8 mouse cellular contexts compared by ENCODE assay signal in the genomic region with DNA sequence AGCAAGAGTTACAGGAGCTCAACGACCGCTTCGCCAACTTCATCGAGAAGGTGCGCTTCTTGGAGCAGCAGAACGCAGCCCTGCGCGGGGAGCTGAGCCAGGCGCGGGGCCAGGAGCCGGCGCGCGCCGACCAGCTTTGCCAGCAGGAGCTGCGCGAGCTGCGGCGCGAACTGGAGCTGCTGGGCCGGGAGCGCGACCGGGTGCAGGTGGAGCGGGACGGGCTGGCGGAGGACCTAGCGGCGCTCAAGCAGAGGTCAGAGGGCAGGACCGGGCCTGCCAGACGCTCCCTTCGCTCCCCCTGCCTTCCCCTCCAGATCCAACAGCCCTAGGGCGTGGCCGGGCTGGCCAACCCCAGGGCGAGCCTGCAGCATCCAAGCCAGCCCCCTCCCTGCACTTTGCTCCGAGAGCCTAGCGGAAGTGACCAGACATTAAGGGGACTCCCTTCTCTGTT. TPM values are rescaled to one million over a fixed set of nuclear protein-coding genes. Genes with fewer than 3 reads are reported as not detected.
DNase-seq lines count a peak whose midpoint lies in the region; ATAC-seq lines count a peak whose summit lies in the region.

No protein-coding gene starts in this region.

- peaks cover 4% of the 10 kb centered on the region for H3K4me1 ChIP-seq in embryonic facial prominence, embryonic 11.5 days (ENCODE audit: control insufficient read depth, insufficient read depth, low read length)
- H3K4me1 ChIP-seq in hindbrain, embryonic 13.5 days (replicated peaks): peaks cover 45% of the 10 kb centered on the region
- peaks cover 6% of the 10 kb centered on the region for H3K4me1 ChIP-seq in liver, embryonic 16.5 days (ENCODE audit: control insufficient read depth, low read depth, low read length)
- peaks cover 13% of the 10 kb centered on the region for H3K4me1 ChIP-seq in stomach, embryonic 16.5 days (ENCODE audit: control insufficient read depth, insufficient read depth, low read length)

- H3K36me3 ChIP-seq in embryonic facial prominence, embryonic 11.5 days (replicated peaks; ENCODE audit: control insufficient read depth, insufficient read depth, low read depth, low read length): no peaks in the 10 kb centered on the region
- no peaks in the 10 kb centered on the region for H3K36me3 ChIP-seq in hindbrain, embryonic 13.5 days
- H3K36me3 ChIP-seq in liver, embryonic 16.5 days (ENCODE audit: control insufficient read depth, insufficient read depth): no peaks in the 10 kb centered on the region
- no peaks in the 10 kb centered on the region for H3K36me3 ChIP-seq in stomach, embryonic 16.5 days (ENCODE audit: control insufficient read depth, insufficient read depth, low read length)

- H3K9ac ChIP-seq in embryonic facial prominence, embryonic 11.5 days (replicated peaks; ENCODE audit: low read length): no peak overlapping the region; the same call in 1 of the 2 replicates
- peak overlapping the region; percentile 63 for H3K9ac ChIP-seq in hindbrain, embryonic 13.5 days
- H3K9ac ChIP-seq in liver, embryonic 16.5 days (ENCODE audit: low read depth, low read length): no peak overlapping the region
- peak overlapping the region; percentile 60; the same call in 1 of the 2 replicates for H3K9ac ChIP-seq in stomach, embryonic 16.5 days (ENCODE audit: low read length)

- H3K4me3 ChIP-seq in embryonic facial prominence, embryonic 11.5 days (ENCODE audit: low read depth, low read length): peak overlapping the region; percentile 31
- peak overlapping the region; percentile 42 for H3K4me3 ChIP-seq in hindbrain, embryonic 13.5 days
- peak overlapping the region; percentile 24 for H3K4me3 ChIP-seq in liver, embryonic 16.5 days (ENCODE audit: low read depth, low read length)
- peak overlapping the region; percentile 30 for H3K4me3 ChIP-seq in stomach, embryonic 16.5 days (replicated peaks; ENCODE audit: low read length)

- peak; percentile 18 to 39 for DNase-seq in cerebellum, postnatal 36 days
- no peak for DNase-seq in cerebellum, adult 11 months
- peak; percentile 35 for DNase-seq in CD4-positive helper T cell, adult 2 months (ENCODE audit: low read depth, low spot score)
- peak; percentile 53 for DNase-seq in embryonic facial prominence, embryonic 11.5 days (ENCODE audit: low spot score)
- no peak for DNase-seq in ovary, postnatal 14 days (ENCODE audit: low spot score)

- ATAC-seq in embryonic facial prominence, embryonic 11.5 days (replicated peaks; ENCODE audit: insufficient number of reproducible peaks, low FRiP score, low TSS enrichment, low read depth): 0 out of 2 replicates have a peak, but pooled peaks have one; percentile 16
- no peak for ATAC-seq in hindbrain, embryonic 13.5 days (ENCODE audit: low FRiP score)
- ATAC-seq in liver, embryonic 16.5 days (ENCODE audit: low read depth): peak; percentile 37; the same call in 1 of the 2 replicates
- ATAC-seq in stomach, embryonic 16.5 days (ENCODE audit: insufficient read depth, low FRiP score): peak; percentile 49; the same call in 1 of the 2 replicates

- no peak overlapping the region for H3K27ac ChIP-seq in embryonic facial prominence, embryonic 11.5 days (replicated peaks; ENCODE audit: low read depth, low read length)
- no peak overlapping the region for H3K27ac ChIP-seq in hindbrain, embryonic 13.5 days
- no peak overlapping the region for H3K27ac ChIP-seq in liver, embryonic 16.5 days (ENCODE audit: low read length)
- no peak overlapping the region for H3K27ac ChIP-seq in stomach, embryonic 16.5 days (ENCODE audit: low read length)

- H3K9me3 ChIP-seq in embryonic facial prominence, embryonic 11.5 days (replicated peaks; ENCODE audit: control insufficient read depth, low read length): no peaks in the 10 kb centered on the region
- H3K9me3 ChIP-seq in hindbrain, embryonic 13.5 days: no peaks in the 10 kb centered on the region
- H3K9me3 ChIP-seq in liver, embryonic 16.5 days (replicated peaks; ENCODE audit: control insufficient read depth, low read length): no peaks in the 10 kb centered on the region
- no peaks in the 10 kb centered on the region for H3K9me3 ChIP-seq in stomach, embryonic 16.5 days (replicated peaks; ENCODE audit: control insufficient read depth, low read length)

- under 1% methylated on average over 36 of the region's 37 CpGs for WGBS in embryonic facial prominence, embryonic 11.5 days
- under 1% methylated on average over 29 of the region's 37 CpGs for WGBS in hindbrain, embryonic 13.5 days
- WGBS in liver, embryonic 16.5 days (ENCODE audit: insufficient replicate concordance): 0% methylated on average over 30 of the region's 37 CpGs
- under 1% methylated on average over 36 of the region's 37 CpGs for WGBS in stomach, embryonic 16.5 days

- H3K27me3 ChIP-seq in embryonic facial prominence, embryonic 11.5 days (ENCODE audit: control insufficient read depth, insufficient read depth, low read length): peaks cover 60% of the 10 kb centered on the region
- peaks cover 89% of the 10 kb centered on the region for H3K27me3 ChIP-seq in hindbrain, embryonic 13.5 days
- peaks cover 65% of the 10 kb centered on the region for H3K27me3 ChIP-seq in liver, embryonic 16.5 days (ENCODE audit: control insufficient read depth, insufficient read depth, low read depth, low read length)
- H3K27me3 ChIP-seq in stomach, embryonic 16.5 days (ENCODE audit: control insufficient read depth, insufficient read depth, low read length): peaks cover 58% of the 10 kb centered on the region

- peak overlapping the region; percentile 60 for H3K4me2 ChIP-seq in embryonic facial prominence, embryonic 11.5 days (ENCODE audit: low read depth, low read length)
- H3K4me2 ChIP-seq in hindbrain, embryonic 13.5 days: peak overlapping the region; percentile 63
- H3K4me2 ChIP-seq in liver, embryonic 16.5 days (ENCODE audit: low read depth, low read length): peak overlapping the region; percentile 43
- H3K4me2 ChIP-seq in stomach, embryonic 16.5 days (ENCODE audit: low read depth, low read length): peak overlapping the region; percentile 63

RNA-seq across cellular contexts. Expression of a gene that starts 0.6 kb away (rescaled TPM):
- 17.1 and 20.6 TPM in 2 replicates for polyA plus RNA-seq in embryonic facial prominence, embryonic 11.5 days (2014; fragmentation: Nextera tagmentation; extraction: Ambion mirVana)
- 62.4 and 78.7 TPM in 2 replicates for polyA plus RNA-seq in hindbrain, embryonic 13.5 days (2015; fragmentation: Nextera tagmentation; extraction: Ambion mirVana)
- polyA plus RNA-seq in liver, embryonic 16.5 days (2015; fragmentation: Nextera tagmentation; extraction: Ambion mirVana): 0.86 and 1.1 TPM in 2 replicates
- 24.4 and 25.4 TPM in 2 replicates for polyA plus RNA-seq in stomach, embryonic 16.5 days (2015; fragmentation: Nextera tagmentation; extraction: Ambion mirVana)

RNA-seq across cellular contexts. Expression of a gene that starts 18.8 kb away (rescaled TPM):
- 20.6 and 23.8 TPM in 2 replicates for polyA plus RNA-seq in embryonic facial prominence, embryonic 11.5 days (2014; fragmentation: Nextera tagmentation; extraction: Ambion mirVana)
- polyA plus RNA-seq in hindbrain, embryonic 13.5 days (2015; fragmentation: Nextera tagmentation; extraction: Ambion mirVana): 8.4 and 10.0 TPM in 2 replicates
- 13.3 and 15.2 TPM in 2 replicates for polyA plus RNA-seq in liver, embryonic 16.5 days (2015; fragmentation: Nextera tagmentation; extraction: Ambion mirVana)
- polyA plus RNA-seq in stomach, embryonic 16.5 days (2015; fragmentation: Nextera tagmentation; extraction: Ambion mirVana): 25.6 and 26.4 TPM in 2 replicates

RNA-seq across cellular contexts. Expression of a gene that starts 25.8 kb away (rescaled TPM):
- 132 and 138 TPM in 2 replicates for polyA plus RNA-seq in embryonic facial prominence, embryonic 11.5 days (2014; fragmentation: Nextera tagmentation; extraction: Ambion mirVana)
- polyA plus RNA-seq in hindbrain, embryonic 13.5 days (2015; fragmentation: Nextera tagmentation; extraction: Ambion mirVana): 28.1 and 28.2 TPM in 2 replicates
- polyA plus RNA-seq in liver, embryonic 16.5 days (2015; fragmentation: Nextera tagmentation; extraction: Ambion mirVana): 251 and 260 TPM in 2 replicates
- 196 and 209 TPM in 2 replicates for polyA plus RNA-seq in stomach, embryonic 16.5 days (2015; fragmentation: Nextera tagmentation; extraction: Ambion mirVana)

RNA-seq across cellular contexts. Expression of a gene that starts 32.1 kb away (rescaled TPM):
- polyA plus RNA-seq in embryonic facial prominence, embryonic 11.5 days (2014; fragmentation: Nextera tagmentation; extraction: Ambion mirVana): 1.0 and 1.1 TPM in 2 replicates
- 5.6 and 11.8 TPM in 2 replicates for polyA plus RNA-seq in hindbrain, embryonic 13.5 days (2015; fragmentation: Nextera tagmentation; extraction: Ambion mirVana)
- not detected in 2 replicates for polyA plus RNA-seq in liver, embryonic 16.5 days (2015; fragmentation: Nextera tagmentation; extraction: Ambion mirVana)
- not detected in 2 replicates for polyA plus RNA-seq in stomach, embryonic 16.5 days (2015; fragmentation: Nextera tagmentation; extraction: Ambion mirVana)

RNA-seq across cellular contexts. Expression of a gene that starts 37.4 kb away (rescaled TPM):
- 0.18 and 0.56 TPM in 2 replicates for polyA plus RNA-seq in embryonic facial prominence, embryonic 11.5 days (2014; fragmentation: Nextera tagmentation; extraction: Ambion mirVana)
- polyA plus RNA-seq in hindbrain, embryonic 13.5 days (2015; fragmentation: Nextera tagmentation; extraction: Ambion mirVana): 1.3 and 1.6 TPM in 2 replicates
- 18.5 and 19.2 TPM in 2 replicates for polyA plus RNA-seq in liver, embryonic 16.5 days (2015; fragmentation: Nextera tagmentation; extraction: Ambion mirVana)
- 14.1 TPM in 2 replicates for polyA plus RNA-seq in stomach, embryonic 16.5 days (2015; fragmentation: Nextera tagmentation; extraction: Ambion mirVana)

Comparison
In these comparisons a context has a peak if more than half of its experiments do, and no peak if none do; other contexts are left out.
1. DNase-seq: peak in cerebellum, postnatal 36 days (2 of 2), CD4-positive helper T cell, adult 2 months (single experiment) and embryonic facial prominence, embryonic 11.5 days (single experiment); none in cerebellum, adult 11 months (single experiment) and ovary, postnatal 14 days (single experiment).
2. H3K9ac ChIP-seq: peak in hindbrain, embryonic 13.5 days (single experiment) and stomach, embryonic 16.5 days (single experiment); none in embryonic facial prominence, embryonic 11.5 days (single experiment) and liver, embryonic 16.5 days (single experiment).
3. Peak in every context shown above with its lines, with median percentiles within 50 percentile points of each other: H3K4me2 ChIP-seq and H3K4me3 ChIP-seq.